Mouse (Mus musculus) limb, embryonic 10.5 days (tissue): ENCODE results near the gene Fes. TPM values are rescaled to one million over a fixed set of nuclear protein-coding genes. Genes with fewer than 3 reads are reported as not detected.
A peak's percentile ranks its signal among the peaks of the same experiment; 100 is the strongest.

Source experiments
- DNase-seq: peaks from one replicate; pipeline ENCODE4 v3.0.0-alpha.2; 2017; ENCODE audit warnings: low spot score
- H3K27ac ChIP-seq: fragments of 300-500 bp; sonication (generic); 2 replicates; pipeline ENCODE4 v1.5.1; 2016; ENCODE audit warnings: mild to moderate bottlenecking
- H3K27me3 ChIP-seq: fragments of 300-500 bp; sonication (generic); 2 replicates; pipeline ENCODE4 v1.6.1; 2016; ENCODE audit warnings: low read depth, mild to moderate bottlenecking; ENCODE audit not compliant: poor library complexity, severe bottlenecking
- H3K36me3 ChIP-seq: fragments of 300-500 bp; sonication (generic); 2 replicates; pipeline ENCODE4 v1.6.1; 2016; ENCODE audit warnings: mild to moderate bottlenecking, moderate library complexity
- H3K4me1 ChIP-seq: fragments of 300-500 bp; sonication (generic); 2 replicates; pipeline ENCODE4 v1.6.1; 2016
- H3K4me3 ChIP-seq: fragments of 300-500 bp; sonication (generic); 2 replicates; pipeline ENCODE4 v1.5.1; 2016; ENCODE audit warnings: mild to moderate bottlenecking, moderate library complexity
- H3K9me3 ChIP-seq: fragments of 300-500 bp; sonication (generic); replicated peaks from 2 replicates; pipeline ENCODE4 v1.6.1; 2016; ENCODE audit warnings: mild to moderate bottlenecking
- WGBS: fragments of 180-500 bp; shearing (Covaris S2); methylation state at CpG from one replicate; pipeline ENCODE4 v1.1.7; 2016; 5-methylcytosine and 5-hydroxymethylcytosine counted together
- polyA plus RNA-seq: library from polyadenylated mRNA; unstranded; fragments of >200 nt; fragmentation: Nextera tagmentation; extraction: Ambion mirVana; gene quantifications from 2 replicates; pipeline ENCODE4 v1.2.1, GENCODE M21; 2016

Gene Fes
- polyA plus RNA-seq, 1 experiment from 2014 or later, result 13.2 TPM

DNA sequence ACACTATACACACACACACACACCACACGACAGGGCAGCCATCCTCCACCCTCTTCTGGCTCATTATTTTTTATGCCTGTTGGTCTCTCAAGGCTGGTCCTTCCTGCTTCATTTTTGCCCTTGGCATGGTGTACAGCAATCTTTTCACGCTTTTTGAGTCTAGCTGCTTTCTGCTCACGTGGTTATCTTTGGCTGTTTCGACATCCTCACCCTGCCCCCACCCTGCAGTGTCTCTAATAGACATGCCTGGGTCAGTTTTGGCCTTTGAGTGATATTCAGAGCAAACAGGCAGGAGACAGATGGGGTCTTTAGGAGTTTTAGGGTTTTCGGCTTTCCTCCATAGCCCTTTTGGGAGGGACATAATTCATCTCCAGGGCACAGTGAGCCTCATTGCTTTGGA, 40.9 kb downstream of the Fes start:
- WGBS, result 91% methylated on average over 5 of the region's 5 CpGs
- H3K9me3 ChIP-seq, result no peaks in the 10 kb centered on the region; the same call in 1 of the 2 replicates
- peaks cover 35% of the 10 kb centered on the region for H3K4me1 ChIP-seq
- peaks cover 29% of the 10 kb centered on the region for H3K36me3 ChIP-seq
- no peak overlapping the region for H3K4me3 ChIP-seq
- DNase-seq, result no peak
- peak overlapping the region; percentile 3; the same call in 1 of the 2 replicates for H3K27ac ChIP-seq
- H3K27me3 ChIP-seq, result peaks cover 5% of the 10 kb centered on the region; the same call in 1 of the 2 replicates

DNA sequence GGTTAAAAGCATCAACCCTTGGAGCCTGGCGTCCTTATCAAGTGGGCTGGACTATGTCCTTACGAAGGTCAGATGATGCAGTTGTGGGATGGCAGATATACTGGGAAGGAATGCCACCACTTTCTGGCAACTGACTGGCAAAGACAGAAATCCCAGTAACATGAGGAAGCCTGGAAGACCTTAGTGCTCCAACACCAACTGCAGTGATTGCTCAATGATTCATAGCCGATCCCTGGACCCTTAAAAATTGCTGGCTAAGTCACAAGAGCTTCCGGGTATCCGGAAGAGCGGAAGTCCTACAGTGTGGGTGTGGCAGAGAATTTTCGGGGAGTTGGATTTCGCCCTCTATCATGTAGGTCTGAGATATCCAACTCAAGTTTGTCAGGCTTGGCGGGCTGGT, 41.6 kb downstream of the Fes start:
- H3K4me3 ChIP-seq, result no peak overlapping the region
- H3K27me3 ChIP-seq, result peaks cover 7% of the 10 kb centered on the region; the same call in 1 of the 2 replicates
- WGBS, result 93% methylated on average over 9 of the region's 9 CpGs
- peaks cover 40% of the 10 kb centered on the region for H3K4me1 ChIP-seq
- peaks cover 24% of the 10 kb centered on the region for H3K36me3 ChIP-seq
- H3K27ac ChIP-seq, result no peak overlapping the region
- no peaks in the 10 kb centered on the region; the same call in 1 of the 2 replicates for H3K9me3 ChIP-seq
- DNase-seq, result no peak

DNA sequence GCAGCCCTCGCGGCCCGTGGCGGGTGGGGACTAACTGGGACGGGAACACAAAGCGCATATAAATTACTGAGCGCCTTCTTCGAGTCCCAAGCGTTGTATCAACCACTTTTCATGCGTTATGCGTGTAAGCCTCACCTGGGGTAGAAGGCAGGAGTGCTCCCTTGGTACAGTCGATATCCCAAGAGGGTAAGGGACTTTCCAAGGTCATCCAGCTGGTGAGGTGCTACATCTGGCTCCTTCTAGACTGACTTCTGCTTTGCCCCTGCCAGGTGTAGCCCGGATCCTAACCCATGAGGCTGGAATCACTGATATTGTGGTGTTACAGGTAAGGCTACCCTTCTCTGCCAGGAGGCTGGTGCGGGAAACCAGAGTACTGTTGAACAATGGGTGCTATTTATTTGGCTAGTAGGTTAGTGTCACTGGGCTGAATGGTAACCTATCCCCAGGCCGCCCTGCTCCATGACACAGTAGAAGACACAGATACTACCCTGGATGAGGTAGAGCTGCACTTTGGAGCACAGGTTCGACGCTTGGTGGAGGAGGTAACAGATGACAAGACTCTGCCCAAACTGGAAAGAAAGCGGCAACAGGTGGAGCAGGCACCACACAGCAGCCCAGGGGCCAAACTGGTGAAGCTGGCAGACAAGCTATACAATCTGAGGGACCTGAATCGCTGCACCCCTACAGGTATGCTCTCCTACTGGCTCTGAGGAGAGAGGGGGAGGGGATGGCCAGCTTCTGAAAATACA, 44.3 kb downstream of the Fes start:
- 26% methylated on average over 19 of the region's 19 CpGs for WGBS
- Histone ChIP-seq H3K9me3 (no peaks in the 10 kb centered on the region; the same call in 1 of the 2 replicates), H3K27me3 (peaks cover 7% of the 10 kb centered on the region; the same call in 1 of the 2 replicates), H3K36me3 (peaks cover 10% of the 10 kb centered on the region), H3K27ac (peak overlapping the region; percentile 93), H3K4me3 (peak overlapping the region; percentile 71), H3K4me1 (peaks cover 59% of the 10 kb centered on the region)
- DNase-seq, result no peak

DNA sequence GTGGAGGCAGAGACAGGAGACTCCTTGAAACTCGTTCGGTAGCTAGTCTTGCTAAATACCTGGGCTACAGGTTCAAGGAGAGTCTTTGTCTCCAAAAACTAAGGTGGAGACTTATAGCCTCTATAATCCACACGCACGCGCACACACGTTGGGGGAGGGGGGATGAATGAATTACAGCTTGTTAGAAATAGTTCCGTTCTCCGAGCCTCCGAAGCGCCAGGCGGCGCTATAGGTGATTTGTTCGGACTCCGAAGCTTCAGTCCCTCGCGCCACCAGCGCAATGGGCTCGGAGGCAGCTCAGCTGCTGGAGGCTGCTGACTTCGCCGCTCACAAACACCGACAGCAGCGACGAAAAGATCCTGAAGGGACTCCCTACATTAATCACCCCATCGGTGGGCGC, 44.9 kb downstream of the Fes start, which contains the start of gene Hddc3:
Gene Hddc3, plus strand, starts transcription at position 247 of the 400 bp plus-strand sequence.
- no peaks in the 10 kb centered on the region; the same call in 1 of the 2 replicates for H3K9me3 ChIP-seq
- H3K4me1 ChIP-seq, result peaks cover 55% of the 10 kb centered on the region
- H3K27me3 ChIP-seq, result peaks cover 7% of the 10 kb centered on the region; the same call in 1 of the 2 replicates
- H3K4me3 ChIP-seq, result peak within 1 kb of the TSS; percentile 71
- H3K36me3 ChIP-seq, result peaks cover 12% of the 10 kb centered on the region
- WGBS, result under 1% methylated on average over 25 of the region's 25 CpGs
- peak within 1 kb of the TSS; percentile 93 for H3K27ac ChIP-seq
- peak; percentile 97 for DNase-seq

DNA sequence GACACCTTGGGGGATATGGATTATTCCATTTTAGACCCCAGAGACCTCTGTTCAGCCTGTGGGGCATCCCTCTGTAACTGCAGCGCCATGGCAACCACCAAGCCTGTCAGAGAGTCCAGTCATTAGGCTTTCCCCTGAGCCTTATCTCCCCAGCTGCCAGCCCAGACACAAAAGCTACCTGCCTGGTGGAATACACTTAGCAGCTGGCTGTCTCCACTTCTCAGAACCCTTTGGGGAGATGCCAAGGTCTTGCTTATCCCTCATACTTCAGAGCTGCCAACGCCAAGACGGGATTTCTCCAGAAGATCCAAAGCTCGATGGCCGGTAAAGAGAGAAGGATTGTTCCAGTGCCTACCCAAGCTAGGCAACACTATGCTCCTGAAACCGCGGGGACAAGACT, 46.0 kb downstream of the Fes start:
- Histone ChIP-seq H3K9me3 (no peaks in the 10 kb centered on the region; the same call in 1 of the 2 replicates), H3K4me1 (peaks cover 44% of the 10 kb centered on the region), H3K4me3 (no peak overlapping the region), H3K27me3 (peaks cover 7% of the 10 kb centered on the region; the same call in 1 of the 2 replicates), H3K27ac (no peak overlapping the region), H3K36me3 (peaks cover 23% of the 10 kb centered on the region)
- 83% methylated on average over 7 of the region's 7 CpGs for WGBS
- no peak for DNase-seq

DNA sequence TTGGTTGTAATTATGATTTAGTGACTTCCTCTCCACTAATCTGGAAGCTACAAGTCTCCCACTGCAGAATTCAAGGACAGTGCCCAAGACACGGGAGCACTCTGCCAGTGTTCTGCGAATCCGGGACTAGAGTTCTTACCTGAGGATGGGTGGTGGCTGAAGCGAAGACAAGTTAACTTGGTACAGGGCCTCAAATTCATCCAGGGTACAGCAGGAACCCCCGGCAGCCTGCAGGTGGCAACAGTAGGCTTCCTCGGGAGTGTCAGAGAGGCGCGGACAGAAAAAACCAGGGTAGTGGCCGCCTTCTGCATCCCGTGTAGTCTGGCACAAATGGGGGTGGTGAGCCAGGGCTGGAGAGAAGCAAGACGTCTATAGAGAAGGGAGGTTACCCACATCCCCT, 47.0 kb downstream of the Fes start, which contains the start of gene Unc45a:
Gene Unc45a, minus strand, starts transcription at position 213 of the 400 bp plus-strand sequence.
- peaks cover 28% of the 10 kb centered on the region for H3K36me3 ChIP-seq
- no peaks in the 10 kb centered on the region; the same call in 1 of the 2 replicates for H3K9me3 ChIP-seq
- peaks cover 42% of the 10 kb centered on the region for H3K4me1 ChIP-seq
- H3K27ac ChIP-seq, result peak within 1 kb of the TSS; percentile 82
- H3K27me3 ChIP-seq, result peaks cover 7% of the 10 kb centered on the region; the same call in 1 of the 2 replicates
- 2% methylated on average over 11 of the region's 11 CpGs for WGBS
- peak within 1 kb of the TSS; percentile 71 for H3K4me3 ChIP-seq
- DNase-seq, result peak; percentile 80

DNA sequence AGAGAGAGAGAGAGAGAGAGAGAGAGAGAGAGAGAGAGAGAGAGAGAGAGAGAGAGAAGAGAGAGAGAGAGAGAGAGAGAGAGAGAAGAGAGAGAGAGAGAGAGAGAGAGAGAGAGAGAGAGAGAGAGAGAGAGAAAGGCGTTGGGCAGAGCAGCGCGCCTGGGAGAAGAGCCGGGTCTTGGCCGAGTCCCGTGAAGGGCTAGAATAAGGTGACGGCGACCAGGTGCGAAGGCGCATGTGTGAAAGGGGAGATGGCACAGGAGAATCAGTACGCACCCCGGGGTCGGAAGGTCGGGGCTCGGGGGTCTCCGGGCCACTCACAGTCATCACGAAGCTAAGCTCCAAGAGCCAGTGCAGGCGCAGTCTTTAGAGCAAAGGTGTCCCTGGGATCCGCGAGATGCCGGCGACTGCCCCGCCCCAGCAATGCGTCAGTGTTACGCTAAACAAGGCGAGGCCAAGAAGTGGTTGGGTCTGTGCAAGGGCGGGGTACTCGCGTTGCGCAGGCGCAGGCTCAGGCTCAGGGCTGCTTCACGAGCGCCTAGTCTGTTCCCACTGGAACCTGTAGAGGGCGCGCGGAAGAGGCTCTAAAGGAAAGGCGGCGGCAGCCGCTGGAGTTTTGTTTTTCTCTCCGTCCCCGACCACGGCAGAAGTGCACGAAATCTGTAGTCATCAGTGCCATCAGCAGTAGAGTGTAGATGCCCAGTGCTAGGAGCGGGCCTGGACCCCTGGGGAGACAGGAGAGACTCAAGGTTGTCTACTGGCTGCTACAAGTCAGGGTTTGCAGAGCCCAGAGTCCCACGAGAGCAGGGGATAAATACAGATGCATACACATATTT, 47.7 kb downstream of the Fes start:
- H3K27ac ChIP-seq, result peak overlapping the region; percentile 82
- H3K9me3 ChIP-seq, result no peaks in the 10 kb centered on the region
- peak overlapping the region; percentile 71 for H3K4me3 ChIP-seq
- peaks cover 7% of the 10 kb centered on the region; the same call in 1 of the 2 replicates for H3K27me3 ChIP-seq
- 1% methylated on average over 45 of the region's 45 CpGs for WGBS
- peaks cover 30% of the 10 kb centered on the region for H3K36me3 ChIP-seq
- H3K4me1 ChIP-seq, result peaks cover 42% of the 10 kb centered on the region
- peak; percentile 97 for DNase-seq

DNA sequence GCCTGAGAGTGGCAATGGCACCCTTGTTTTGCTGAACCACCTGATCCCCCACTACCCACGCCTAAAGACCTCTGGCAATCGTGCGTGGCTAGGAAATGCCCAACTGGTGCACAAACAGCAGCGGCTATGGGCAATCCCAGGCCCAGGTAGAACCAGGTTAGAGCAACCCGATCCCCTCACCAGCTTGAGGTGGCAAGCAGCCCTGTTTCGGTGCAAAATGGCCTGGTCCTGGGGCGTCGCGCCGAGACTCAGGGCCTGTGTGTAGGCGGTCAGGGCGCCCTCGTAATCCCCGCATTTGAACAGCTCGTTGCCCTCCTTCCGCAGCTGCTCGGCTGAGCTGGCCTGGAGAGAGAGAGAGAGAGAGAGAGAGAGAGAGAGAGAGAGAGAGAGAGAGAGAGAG, 48.4 kb downstream of the Fes start:
- Histone ChIP-seq H3K4me1 (peaks cover 42% of the 10 kb centered on the region), H3K36me3 (peaks cover 37% of the 10 kb centered on the region), H3K4me3 (peak overlapping the region; percentile 71), H3K9me3 (no peaks in the 10 kb centered on the region), H3K27ac (peak overlapping the region; percentile 82), H3K27me3 (peaks cover 7% of the 10 kb centered on the region; the same call in 1 of the 2 replicates)
- 12% methylated on average over 17 of the region's 17 CpGs for whole genome bisulfite sequencing
- DNase-seq, result peak; percentile 59

DNA sequence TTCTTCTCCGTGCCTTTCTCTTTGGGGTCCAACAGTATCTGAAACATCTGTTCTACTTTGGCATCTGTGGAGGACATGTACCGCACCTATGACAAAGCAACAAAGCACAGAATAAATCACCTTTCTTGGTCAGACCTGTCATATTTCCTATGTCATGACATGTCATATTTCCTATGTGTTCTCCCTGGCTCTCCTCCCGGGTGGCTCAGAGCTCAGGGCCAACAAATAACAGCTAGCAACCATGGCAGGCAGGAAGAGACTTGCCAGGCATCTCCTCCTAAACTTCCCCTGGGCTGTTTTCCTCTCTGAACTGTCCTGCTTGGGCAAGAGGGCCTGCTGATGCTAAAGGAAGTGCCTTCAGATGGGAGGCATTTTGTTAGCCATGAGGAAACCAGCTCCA, 50.8 kb downstream of the Fes start:
- 93% methylated on average over 3 of the region's 3 CpGs for WGBS
- peaks cover 3% of the 10 kb centered on the region; the same call in 1 of the 2 replicates for H3K27me3 ChIP-seq
- peaks cover 61% of the 10 kb centered on the region for H3K36me3 ChIP-seq
- H3K4me3 ChIP-seq, result no peak overlapping the region
- H3K9me3 ChIP-seq, result no peaks in the 10 kb centered on the region
- DNase-seq, result no peak
- no peak overlapping the region for H3K27ac ChIP-seq
- peaks cover 25% of the 10 kb centered on the region for H3K4me1 ChIP-seq

DNA sequence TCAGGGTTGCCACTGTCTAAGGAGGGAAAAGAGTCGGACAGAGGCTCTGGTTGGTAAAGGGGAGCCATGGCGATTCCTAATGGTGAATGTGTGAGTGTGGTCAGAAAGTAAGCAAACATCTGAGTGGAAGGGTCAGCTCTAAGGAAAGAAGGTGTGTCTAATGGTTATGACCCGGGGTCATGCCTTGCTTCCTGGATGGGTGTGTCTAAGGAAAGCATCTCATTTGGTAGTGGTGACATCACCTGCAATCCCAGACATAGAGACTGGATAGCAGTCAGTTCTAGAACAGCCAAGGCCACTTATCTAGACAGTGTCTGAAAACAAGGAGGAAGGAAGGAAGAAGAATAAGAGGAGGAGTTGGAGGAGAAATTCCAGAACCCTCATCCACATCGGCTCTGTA, 52.9 kb downstream of the Fes start:
- Histone ChIP-seq H3K4me3 (no peak overlapping the region), H3K27me3 (no peaks in the 10 kb centered on the region), H3K9me3 (no peaks in the 10 kb centered on the region), H3K36me3 (peaks cover 82% of the 10 kb centered on the region), H3K4me1 (peaks cover 11% of the 10 kb centered on the region), H3K27ac (no peak overlapping the region)
- whole genome bisulfite sequencing, result 89% methylated on average over 4 of the region's 4 CpGs
- no peak for DNase-seq

DNA sequence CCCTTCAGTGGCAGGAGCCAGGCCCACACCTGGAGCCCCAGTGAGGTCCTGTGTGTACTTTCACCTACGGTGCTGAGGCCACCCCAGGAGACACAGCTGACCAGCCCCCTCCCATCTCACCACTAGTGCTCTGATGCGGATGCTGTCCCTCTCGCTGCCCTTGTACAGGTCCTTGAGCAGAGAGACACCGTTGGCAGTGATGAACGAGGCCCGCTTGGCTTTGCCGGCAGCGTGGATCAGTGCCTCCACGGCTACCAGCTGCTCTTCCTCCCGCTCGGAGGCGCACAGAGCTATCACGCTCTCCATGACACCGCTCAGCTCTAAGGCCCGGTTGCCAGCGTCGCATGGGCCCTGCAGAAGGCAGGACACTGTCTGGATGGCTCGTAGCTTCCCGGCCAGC, 56.3 kb downstream of the Fes start:
- Histone ChIP-seq H3K27me3 (no peaks in the 10 kb centered on the region), H3K9me3 (no peaks in the 10 kb centered on the region), H3K4me1 (no peaks in the 10 kb centered on the region), H3K36me3 (peaks cover 100% of the 10 kb centered on the region), H3K27ac (no peak overlapping the region), H3K4me3 (no peak overlapping the region)
- DNase-seq, result no peak
- WGBS, result 96% methylated on average over 19 of the region's 19 CpGs

DNA sequence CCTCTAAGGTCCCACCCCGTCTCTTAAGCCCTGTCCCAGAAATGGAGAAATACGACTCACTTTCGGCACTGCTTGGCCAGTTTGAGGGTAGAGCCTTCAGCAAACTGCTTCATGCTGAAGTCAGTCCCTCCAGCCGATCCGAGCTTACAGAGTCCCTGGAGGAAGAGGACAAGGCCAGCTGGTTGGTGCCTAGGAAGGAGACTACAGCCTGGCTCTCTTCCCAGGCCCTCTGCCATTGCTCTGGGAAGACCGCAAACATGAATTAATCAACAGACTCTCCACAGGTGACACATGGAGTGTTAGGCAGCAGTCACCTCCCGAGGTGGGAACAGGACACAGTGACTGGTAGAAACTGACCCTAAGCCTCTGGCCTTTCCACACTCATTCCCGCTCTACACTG, 57.5 kb downstream of the Fes start:
- H3K9me3 ChIP-seq, result no peaks in the 10 kb centered on the region
- no peak for DNase-seq
- H3K27me3 ChIP-seq, result no peaks in the 10 kb centered on the region
- no peak overlapping the region for H3K27ac ChIP-seq
- H3K36me3 ChIP-seq, result peaks cover 100% of the 10 kb centered on the region
- H3K4me3 ChIP-seq, result no peak overlapping the region
- H3K4me1 ChIP-seq, result 0 out of 2 replicates have a peak, but pooled peaks cover 3% of the 10 kb centered on the region
- 90% methylated on average over 8 of the region's 8 CpGs for WGBS
